Mouse (Mus musculus) leukemia stem cell, adult 10-12 weeks (primary cell): ENCODE measurements around the gene Ankzf1. TPM values are rescaled to one million over a fixed set of nuclear protein-coding genes. Genes with fewer than 3 reads are reported as not detected.

Experiments
- polyA plus RNA-seq: library from polyadenylated mRNA; stranded (reverse); fragments of >175 nt; gene quantifications from 2 replicates; pipeline ENCODE4 v1.2.3, GENCODE M21; 2012; ENCODE audit warnings: low replicate concordance

The Ankzf1 gene
- 3.7 and 10.1 TPM in 2 replicates for polyA plus RNA-seq

GRCm38 (mm10) chr1:75191622-75192402, at the start of gene Ankzf1, which contains the start of gene Atg9a:
Gene Ankzf1, plus strand, starts transcription at chr1:75192151.
Gene Atg9a, minus strand, starts transcription at chr1:75192196.

GRCm38 (mm10) chr1:75142301-75143261, 49.4 kb upstream of the Ankzf1 start, which contains the start of the genes Cnppd1 and Retreg2:
Gene Cnppd1, minus strand, starts transcription at chr1:75142711.
Gene Retreg2, plus strand, starts transcription at chr1:75142778.

GRCm38 (mm10) chr1:75168472-75169464, 23.2 kb upstream of the Ankzf1 start, which contains the start of gene Zfand2b:
Gene Zfand2b, plus strand, starts transcription at chr1:75168646.

GRCm38 (mm10) chr1:75180105-75180590, 11.8 kb upstream of the Ankzf1 start, which contains the start of gene Abcb6:
Gene Abcb6, minus strand, starts transcription at chr1:75180392.

GRCm38 (mm10) chr1:75210136-75211087, 18.5 kb downstream of the Ankzf1 start, which contains the start of the genes Glb1l and Stk16:
Gene Glb1l, minus strand, starts transcription at chr1:75210813.
Gene Stk16, plus strand, starts transcription at chr1:75210838.

GRCm38 (mm10) chr1:75219531-75219930, 27.6 kb downstream of the Ankzf1 start, which contains the start of gene Tuba4a:
Gene Tuba4a, minus strand, starts transcription at chr1:75219865.

GRCm38 (mm10) chr1:75231664-75232152, 39.8 kb downstream of the Ankzf1 start, which contains the start of gene A630095N17Rik:
Gene A630095N17Rik, minus strand, starts transcription at chr1:75232102.

GRCm38 (mm10) chr1:75236117-75237050, 44.4 kb downstream of the Ankzf1 start, which contains the start of gene Dnajb2:
Gene Dnajb2, plus strand, starts transcription at chr1:75236406.

Other genes with a start within 250 kb of the Ankzf1 start
- gene Ihh, start 240.5 kb upstream of the Ankzf1 start, polyA plus RNA-seq, result 0.32 and 0.66 TPM in 2 replicates
- 0.34 and 0.91 TPM in 2 replicates for gene Nhej1, start 67.0 kb upstream of the Ankzf1 start, polyA plus RNA-seq
- 0.35 and 0.43 TPM in 2 replicates for gene Slc23a3, start 58.3 kb upstream of the Ankzf1 start, polyA plus RNA-seq
- gene Cnppd1, start 49.4 kb upstream of the Ankzf1 start, polyA plus RNA-seq, result 55.2 and 79.2 TPM in 2 replicates
- 148 and 169 TPM in 2 replicates for gene Retreg2, start 49.4 kb upstream of the Ankzf1 start, polyA plus RNA-seq
- gene Zfand2b, start 23.5 kb upstream of the Ankzf1 start, polyA plus RNA-seq, result 20.5 and 24.1 TPM in 2 replicates
- gene Abcb6, start 11.8 kb upstream of the Ankzf1 start, polyA plus RNA-seq, result 29.7 and 58.5 TPM in 2 replicates
- gene Atg9a, start within 50 bp of the Ankzf1 start, polyA plus RNA-seq, result 80.9 and 89.6 TPM in 2 replicates
- 0.52 and 0.63 TPM in 2 replicates for gene Glb1l, start 18.7 kb downstream of the Ankzf1 start, polyA plus RNA-seq
- 138 and 154 TPM in 2 replicates for gene Stk16, start 18.7 kb downstream of the Ankzf1 start, polyA plus RNA-seq
- gene Tuba4a, start 27.7 kb downstream of the Ankzf1 start, polyA plus RNA-seq, result 25.8 and 166 TPM in 2 replicates
- not detected in 2 replicates for gene A630095N17Rik, start 40.0 kb downstream of the Ankzf1 start, polyA plus RNA-seq
- gene Dnajb2, start 44.3 kb downstream of the Ankzf1 start, polyA plus RNA-seq, result 27.3 and 57.8 TPM in 2 replicates
- 0.21 and 0.60 TPM in 2 replicates for gene Ptprn, start 72.4 kb downstream of the Ankzf1 start, polyA plus RNA-seq
- not detected in 2 replicates for gene Resp18, start 86.3 kb downstream of the Ankzf1 start, polyA plus RNA-seq
- 26.7 and 71.9 TPM in 2 replicates for gene Dnpep, start 125.8 kb downstream of the Ankzf1 start, polyA plus RNA-seq
- gene Des, start 168.2 kb downstream of the Ankzf1 start, polyA plus RNA-seq, result 3.6 and 7.7 TPM in 2 replicates
- gene Speg, start 183.1 kb downstream of the Ankzf1 start, polyA plus RNA-seq, result 3.2 and 3.5 TPM in 2 replicates
- 103 and 189 TPM in 2 replicates for gene Gmppa, start 243.8 kb downstream of the Ankzf1 start, polyA plus RNA-seq